8 mouse cellular contexts compared by ENCODE assay signal in the genomic region with DNA sequence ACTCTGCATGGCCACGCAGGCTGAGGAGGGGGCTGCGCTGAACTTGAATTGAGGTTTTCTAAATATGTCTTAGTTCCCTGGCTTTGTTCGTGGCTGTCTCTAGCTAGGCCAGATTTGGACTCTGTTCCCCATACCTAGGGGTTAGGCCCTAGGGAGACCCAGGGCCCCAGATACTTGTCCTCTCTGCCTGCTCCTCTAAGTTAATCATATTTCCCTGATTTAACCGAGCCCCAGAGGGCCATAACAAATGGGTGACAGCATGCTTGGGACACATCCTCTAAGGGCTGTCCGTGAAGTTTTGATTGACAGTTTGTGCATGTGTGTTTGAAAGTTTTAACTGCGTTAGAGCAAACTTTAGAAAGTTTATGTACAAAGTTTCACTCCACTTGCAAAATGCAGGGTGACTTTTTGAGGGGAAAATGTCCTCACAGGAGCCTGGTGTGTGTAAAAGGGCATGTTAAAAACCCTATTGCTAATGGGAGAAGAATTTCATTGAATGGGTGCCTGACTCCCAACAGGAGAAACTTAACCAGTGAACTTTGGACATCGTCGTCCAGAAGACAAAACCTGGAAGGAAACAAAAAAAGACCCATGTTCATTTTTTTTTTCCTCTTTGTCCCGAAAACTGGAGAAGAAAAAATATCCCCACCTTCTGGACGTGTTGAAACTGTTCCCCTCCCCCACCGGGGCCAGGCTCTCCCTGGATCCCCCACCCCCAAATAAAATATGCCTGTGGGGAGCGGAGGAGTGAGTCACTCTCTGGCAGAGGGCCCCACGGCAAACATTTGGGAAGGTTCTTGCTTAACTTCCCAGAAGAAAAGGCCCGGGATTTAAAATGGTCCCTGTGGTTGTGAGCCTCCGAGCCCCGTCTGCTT. TPM values are rescaled to one million over a fixed set of nuclear protein-coding genes. Genes with fewer than 3 reads are reported as not detected.
A peak's percentile ranks its signal among the peaks of the same experiment; 100 is the strongest.
DNase-seq lines count a peak whose midpoint lies in the region; ATAC-seq lines count a peak whose summit lies in the region.

No protein-coding gene starts in this region.

- H3K4me3 ChIP-seq in embryonic facial prominence, embryonic 14.5 days (ENCODE audit: low read depth, low read length) = peak overlapping the region; percentile 78
- H3K4me3 ChIP-seq in heart, embryonic 15.5 days = peak overlapping the region; percentile 88
- H3K4me3 ChIP-seq in midbrain, embryonic 10.5 days = peak overlapping the region; percentile 93

- 3% methylated on average over 16 of the region's 16 CpGs for WGBS in embryonic facial prominence, embryonic 14.5 days
- 25% methylated on average over 16 of the region's 16 CpGs for WGBS in heart, embryonic 15.5 days
- 14% methylated on average over 16 of the region's 16 CpGs for WGBS in midbrain, embryonic 10.5 days

- peak overlapping the region; percentile 93 for H3K27ac ChIP-seq in embryonic facial prominence, embryonic 14.5 days (replicated peaks; ENCODE audit: low read depth, low read length)
- H3K27ac ChIP-seq in heart, embryonic 15.5 days = peak overlapping the region; percentile 94
- H3K27ac ChIP-seq in midbrain, embryonic 10.5 days (replicated peaks) = peak overlapping the region; percentile 98

- no peaks in the 10 kb centered on the region for H3K9me3 ChIP-seq in embryonic facial prominence, embryonic 14.5 days (ENCODE audit: control insufficient read depth, low read length)
- no peaks in the 10 kb centered on the region for H3K9me3 ChIP-seq in heart, embryonic 15.5 days (replicated peaks)
- H3K9me3 ChIP-seq in midbrain, embryonic 10.5 days (replicated peaks) = no peaks in the 10 kb centered on the region

- H3K27me3 ChIP-seq in embryonic facial prominence, embryonic 14.5 days (replicated peaks; ENCODE audit: control insufficient read depth, insufficient read depth, low read length) = no peaks in the 10 kb centered on the region
- no peaks in the 10 kb centered on the region for H3K27me3 ChIP-seq in heart, embryonic 15.5 days
- H3K27me3 ChIP-seq in midbrain, embryonic 10.5 days (ENCODE audit: low read depth, poor library complexity, severe bottlenecking) = peaks cover 10% of the 10 kb centered on the region; the same call in 1 of the 2 replicates

- peaks cover 31% of the 10 kb centered on the region for H3K4me1 ChIP-seq in embryonic facial prominence, embryonic 14.5 days (ENCODE audit: control insufficient read depth, insufficient read depth, low read length)
- peaks cover 51% of the 10 kb centered on the region for H3K4me1 ChIP-seq in heart, embryonic 15.5 days (replicated peaks)
- peaks cover 61% of the 10 kb centered on the region for H3K4me1 ChIP-seq in midbrain, embryonic 10.5 days

- peak; percentile 28 for DNase-seq in right cerebral cortex, adult 18-20 months
- no peak for DNase-seq in right cerebral cortex, postnatal 36 days (ENCODE audit: low spot score in 2 of 2)
- DNase-seq in embryonic facial prominence, embryonic 14.5 days (ENCODE audit: low spot score) = peak; percentile 92
- DNase-seq in kidney, postnatal 25 days = peak; percentile 55 to 57
- no peak for DNase-seq in midbrain, embryonic 10.5 days (ENCODE audit: low spot score)
- peak; percentile 60 to 73 for DNase-seq in urinary bladder, postnatal 36 days (ENCODE audit: low spot score in 2 of 2)
- DNase-seq in c-Kit-positive CD71-positive TER-119-positive erythroid progenitor cells, embryonic 14.5 days (ENCODE audit: low spot score) = no peak

- H3K36me3 ChIP-seq in embryonic facial prominence, embryonic 14.5 days (ENCODE audit: control insufficient read depth, insufficient read depth, low read length) = no peaks in the 10 kb centered on the region
- no peaks in the 10 kb centered on the region for H3K36me3 ChIP-seq in heart, embryonic 15.5 days
- peaks cover 9% of the 10 kb centered on the region; the same call in 1 of the 2 replicates for H3K36me3 ChIP-seq in midbrain, embryonic 10.5 days

- peak overlapping the region; percentile 96 for H3K9ac ChIP-seq in embryonic facial prominence, embryonic 14.5 days (ENCODE audit: low read depth, low read length)
- H3K9ac ChIP-seq in heart, embryonic 15.5 days = peak overlapping the region; percentile 97

- ATAC-seq in embryonic facial prominence, embryonic 14.5 days (ENCODE audit: low read depth) = no peak; the same call in 1 of the 2 replicates
- ATAC-seq in heart, embryonic 15.5 days (replicated peaks; ENCODE audit: insufficient number of reproducible peaks, insufficient read depth, low FRiP score, low read depth) = no peak

- H3K4me2 ChIP-seq in embryonic facial prominence, embryonic 14.5 days (ENCODE audit: low read depth, low read length) = peak overlapping the region; percentile 65
- peak overlapping the region; percentile 91 for H3K4me2 ChIP-seq in heart, embryonic 15.5 days

RNA-seq across cellular contexts. Expression of gene Nek6, which starts 1.1 kb away (rescaled TPM):
- polyA plus RNA-seq in embryonic facial prominence, embryonic 14.5 days (2014; fragmentation: Nextera tagmentation; extraction: Ambion mirVana) = 95.1 and 117 TPM in 2 replicates
- polyA plus RNA-seq in heart, embryonic 15.5 days (2015; fragmentation: Nextera tagmentation; extraction: Ambion mirVana) = 60.8 and 71.4 TPM in 2 replicates
- polyA plus RNA-seq in midbrain, embryonic 10.5 days (2016; fragmentation: Nextera tagmentation; extraction: Ambion mirVana) = 87.4 and 96.9 TPM in 2 replicates

Comparison
In these comparisons a context has a peak if more than half of its experiments do, and no peak if none do; other contexts are left out.
1. DNase-seq: peak in right cerebral cortex, adult 18-20 months (single experiment), embryonic facial prominence, embryonic 14.5 days (single experiment), kidney, postnatal 25 days (2 of 2) and urinary bladder, postnatal 36 days (2 of 2); none in right cerebral cortex, postnatal 36 days (0 of 2), midbrain, embryonic 10.5 days (single experiment) and c-Kit-positive CD71-positive TER-119-positive erythroid progenitor cells, embryonic 14.5 days (single experiment).
2. Peak in every context shown above with its lines, with median percentiles within 50 percentile points of each other: H3K27ac ChIP-seq and H3K4me3 ChIP-seq.